ENCODE assay signal across 22 mouse cellular contexts in genomic region chr10:128606483-128606882, GRCm38 (mm10). TPM values are rescaled to one million over a fixed set of nuclear protein-coding genes. Genes with fewer than 3 reads are reported as not detected.
A peak's percentile ranks its signal among the peaks of the same experiment; 100 is the strongest.
DNase-seq lines count a peak whose midpoint lies in the region; ATAC-seq and TF ChIP-seq lines count a peak whose summit lies in the region.
"Had no signal": no experiment of that assay in that cellular context is flagged by ENCODE, and none has a peak within 500 bp of the region (broad histone marks: within the 10 kb centered on the region; RNA-seq: fewer than 3 reads in every experiment).

No protein-coding gene starts in this region.

- no peak for TF ChIP-seq CTCF in ES-Bruce4 (IDR thresholded peaks at IDR 0.05; ENCODE audit: low read depth, low read length)

- H3K9me3 ChIP-seq in ES-Bruce4 (replicated peaks; ENCODE audit: control insufficient read depth, insufficient read depth, low read length, poor library complexity, severe bottlenecking) = no peaks in the 10 kb centered on the region
- H3K9me3 ChIP-seq in hindbrain, embryonic 14.5 days (ENCODE audit: control insufficient read depth, low read length) = no peaks in the 10 kb centered on the region
- H3K9me3 ChIP-seq: embryonic facial prominence, embryonic 10.5 days; embryonic facial prominence, embryonic 12.5 days; forebrain, embryonic 12.5 days; G1E had no signal

- no peaks in the 10 kb centered on the region for H3K36me3 ChIP-seq in ES-Bruce4 (ENCODE audit: control insufficient read depth, insufficient read depth, low read length, poor library complexity, severe bottlenecking)
- no peaks in the 10 kb centered on the region for H3K36me3 ChIP-seq in hindbrain, embryonic 14.5 days (replicated peaks; ENCODE audit: control insufficient read depth, insufficient read depth)
- H3K36me3 ChIP-seq: embryonic facial prominence, embryonic 10.5 days; embryonic facial prominence, embryonic 12.5 days; forebrain, embryonic 12.5 days; G1E had no signal

- H3K27me3 ChIP-seq in ES-Bruce4 (ENCODE audit: control insufficient read depth, insufficient read depth, low read length, poor library complexity, severe bottlenecking) = no peaks in the 10 kb centered on the region
- H3K27me3 ChIP-seq in hindbrain, embryonic 14.5 days (ENCODE audit: control insufficient read depth, insufficient read depth, low read length) = no peaks in the 10 kb centered on the region
- H3K27me3 ChIP-seq: embryonic facial prominence, embryonic 12.5 days; forebrain, embryonic 12.5 days; Patski had no signal

- ATAC-seq in hindbrain, embryonic 14.5 days (ENCODE audit: low FRiP score) = no peak
- ATAC-seq: forebrain, embryonic 14.5 days; forebrain, embryonic 16.5 days; Patski had no signal

- peak; percentile 84 for TF ChIP-seq EP300 in ES-Bruce4 (IDR thresholded peaks at IDR 0.05; ENCODE audit: insufficient read depth, low read depth, low read length)

- TF ChIP-seq POLR2A in ES-Bruce4 (IDR thresholded peaks at IDR 0.05; ENCODE audit: insufficient read depth, low read length) = no peak

- no peak overlapping the region for H3K4me2 ChIP-seq in hindbrain, embryonic 14.5 days (replicated peaks)
- H3K4me2 ChIP-seq: embryonic facial prominence, embryonic 12.5 days; forebrain, embryonic 12.5 days had no signal

- H3K4me3 ChIP-seq in ES-Bruce4 (ENCODE audit: low read depth, low read length) = no peak overlapping the region
- no peak overlapping the region for H3K4me3 ChIP-seq in hindbrain, embryonic 14.5 days (replicated peaks; ENCODE audit: low read length)
- H3K4me3 ChIP-seq: embryonic facial prominence, embryonic 10.5 days; embryonic facial prominence, embryonic 12.5 days; forebrain, embryonic 12.5 days had no signal

- DNase-seq in ES-CJ7 (ENCODE audit: low read depth, low spot score) (peak; percentile 93), R1 (ENCODE audit: low read depth, low spot score) (peak; percentile 95), ZHBTc4 (ENCODE audit: low read depth, low spot score) (peak; percentile 94)
- DNase-seq in cerebellum, postnatal 36 days = no peak
- DNase-seq in hindbrain, embryonic 14.5 days (ENCODE audit: low spot score) = no peak
- no peak for DNase-seq in thymus, postnatal 14 days
- DNase-seq: adrenal gland, adult 2 months; adrenal gland, postnatal 10 days; adrenal gland, postnatal 25 days; cerebellum, adult 11 months; cerebellum, adult 18-20 months; cerebellum, adult 8-10 months; cerebellum, adult 9-11 months; cerebellum, postnatal 14 days had no signal

- no peaks in the 10 kb centered on the region for H3K4me1 ChIP-seq in ES-Bruce4 (ENCODE audit: control insufficient read depth, insufficient read depth, low read length)
- no peaks in the 10 kb centered on the region for H3K4me1 ChIP-seq in hindbrain, embryonic 14.5 days (replicated peaks; ENCODE audit: control insufficient read depth, insufficient read depth, low read length)
- H3K4me1 ChIP-seq: embryonic facial prominence, embryonic 12.5 days; forebrain, embryonic 12.5 days had no signal

- WGBS in hindbrain, embryonic 14.5 days = 51% methylated on average over 2 of the region's 2 CpGs

- H3K27ac ChIP-seq in ES-Bruce4 (ENCODE audit: insufficient read depth, low read length) = peak overlapping the region; percentile 72
- H3K27ac ChIP-seq in hindbrain, embryonic 14.5 days = no peak overlapping the region
- H3K27ac ChIP-seq: embryonic facial prominence, embryonic 10.5 days; embryonic facial prominence, embryonic 12.5 days; forebrain, embryonic 12.5 days had no signal

- no peak overlapping the region for H3K9ac ChIP-seq in ES-Bruce4 (ENCODE audit: low read depth, poor library complexity, severe bottlenecking)
- H3K9ac ChIP-seq in hindbrain, embryonic 14.5 days = no peak overlapping the region
- H3K9ac ChIP-seq: embryonic facial prominence, embryonic 12.5 days; forebrain, embryonic 12.5 days had no signal

RNA-seq across cellular contexts. Expression of gene Erbb3, which starts 17.0 kb away (rescaled TPM):
- polyA plus RNA-seq in ES-Bruce4 (2011; ENCODE audit: insufficient read depth, insufficient read length, low read depth, missing spikeins) = 39.4 and 41.7 TPM in 2 replicates
- 1.5 and 1.8 TPM in 2 replicates for polyA plus RNA-seq in hindbrain, embryonic 14.5 days (2014; fragmentation: Nextera tagmentation; extraction: Ambion mirVana)

RNA-seq across cellular contexts. Expression of gene Rps26, which starts 20.1 kb away (rescaled TPM):
- 1,832 and 1,959 TPM in 2 replicates for polyA plus RNA-seq in ES-Bruce4 (2011; ENCODE audit: insufficient read depth, insufficient read length, low read depth, missing spikeins)
- polyA plus RNA-seq in hindbrain, embryonic 14.5 days (2014; fragmentation: Nextera tagmentation; extraction: Ambion mirVana) = 450 and 573 TPM in 2 replicates

RNA-seq across cellular contexts. Expression of gene Ikzf4, which starts 39.3 kb away (rescaled TPM):
- 9.8 and 11.6 TPM in 2 replicates for polyA plus RNA-seq in ES-Bruce4 (2011; ENCODE audit: insufficient read depth, insufficient read length, low read depth, missing spikeins)
- 17.2 and 18.1 TPM in 2 replicates for polyA plus RNA-seq in hindbrain, embryonic 14.5 days (2014; fragmentation: Nextera tagmentation; extraction: Ambion mirVana)

RNA-seq across cellular contexts. Expression of gene Pa2g4, which starts 40.7 kb away (rescaled TPM):
- 366 and 396 TPM in 2 replicates for polyA plus RNA-seq in ES-Bruce4 (2011; ENCODE audit: insufficient read depth, insufficient read length, low read depth, missing spikeins)
- polyA plus RNA-seq in hindbrain, embryonic 14.5 days (2014; fragmentation: Nextera tagmentation; extraction: Ambion mirVana) = 129 and 149 TPM in 2 replicates

RNA-seq across cellular contexts. Expression of gene Rpl41, which starts 57.4 kb away (rescaled TPM):
- 3,771 and 3,978 TPM in 2 replicates for polyA plus RNA-seq in ES-Bruce4 (2011; ENCODE audit: insufficient read depth, insufficient read length, low read depth, missing spikeins)
- 2,254 and 2,846 TPM in 2 replicates for polyA plus RNA-seq in hindbrain, embryonic 14.5 days (2014; fragmentation: Nextera tagmentation; extraction: Ambion mirVana)

Comparison
In these comparisons a context has a peak if more than half of its experiments do, and no peak if none do; other contexts are left out.
1. DNase-seq: peak in ES-CJ7 (single experiment), R1 (single experiment) and ZHBTc4 (single experiment); none in cerebellum, postnatal 36 days (0 of 2), hindbrain, embryonic 14.5 days (single experiment) and thymus, postnatal 14 days (single experiment).
2. RNA of gene Erbb3, which starts 17.0 kb away (polyA plus RNA-seq): 39.4 to 41.7 TPM in ES-Bruce4; 1.5 to 1.8 TPM in hindbrain, embryonic 14.5 days; every median in the first group is over 10 times any median in the second.